In the genomic region with DNA sequence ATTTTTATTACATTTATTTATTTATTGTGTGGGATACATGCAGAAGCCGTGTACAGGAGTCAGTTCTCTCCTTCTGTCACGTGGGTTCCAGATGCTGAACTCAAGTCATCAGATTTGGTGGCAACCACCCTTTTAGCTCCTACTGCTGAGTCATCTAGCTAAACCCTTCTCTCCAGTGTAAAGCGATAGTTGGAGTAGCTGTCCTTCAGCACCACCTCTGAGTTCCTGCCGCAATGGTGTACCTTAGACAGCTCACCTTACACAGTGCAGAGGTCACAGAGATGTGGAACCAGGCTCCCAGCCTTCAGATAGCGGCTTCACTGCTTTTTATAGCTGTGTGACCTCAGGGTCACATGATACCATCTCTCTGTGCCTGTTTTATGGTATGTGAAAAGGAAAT, we compare ENCODE assay signal across 8 mouse cellular contexts.
A peak's percentile ranks its signal among the peaks of the same experiment; 100 is the strongest.
DNase-seq lines count a peak whose midpoint lies in the region; ATAC-seq and TF ChIP-seq lines count a peak whose summit lies in the region.

No protein-coding gene starts in this region.

- H3K9ac ChIP-seq in kidney, postnatal 0 days (ENCODE audit: low read depth, low read length), result no peak overlapping the region
- no peak overlapping the region for H3K9ac ChIP-seq in stomach, embryonic 16.5 days (ENCODE audit: low read length)
- H3K9ac ChIP-seq in forebrain, embryonic 16.5 days (replicated peaks; ENCODE audit: low read depth, low read length), result no peak overlapping the region

- no peak for TF ChIP-seq CTCF in kidney, postnatal 0 days (IDR thresholded peaks at IDR 0.05; ENCODE audit: low read depth)

- no peaks in the 10 kb centered on the region for H3K27me3 ChIP-seq in kidney, postnatal 0 days (ENCODE audit: insufficient read depth, low read length)
- H3K27me3 ChIP-seq in stomach, embryonic 16.5 days (ENCODE audit: control insufficient read depth, insufficient read depth, low read length), result no peaks in the 10 kb centered on the region
- no peaks in the 10 kb centered on the region for H3K27me3 ChIP-seq in forebrain, embryonic 16.5 days (replicated peaks; ENCODE audit: control insufficient read depth, insufficient read depth, low read length)

- DNase-seq in ovary, postnatal 14 days (ENCODE audit: low spot score), result peak; percentile 30
- DNase-seq in ovary, postnatal 36 days (ENCODE audit: low spot score), result no peak
- peak; percentile 16 for DNase-seq in c-Kit-negative CD71-positive TER-119-positive erythroid progenitor cells, embryonic 14.5 days (ENCODE audit: low read depth, low spot score)
- DNase-seq in kidney, postnatal 0 days (ENCODE audit: low spot score), result peak; percentile 80
- no peak for DNase-seq in heart, adult 18-20 months
- DNase-seq in cerebellum, postnatal 10 days, result no peak

- WGBS in kidney, postnatal 0 days, result 8% methylated on average over 5 of the region's 5 CpGs
- WGBS in stomach, embryonic 16.5 days, result 6% methylated on average over 5 of the region's 5 CpGs
- 23% methylated on average over 5 of the region's 5 CpGs for WGBS in forebrain, embryonic 16.5 days

- H3K27ac ChIP-seq in kidney, postnatal 0 days, result no peak overlapping the region
- H3K27ac ChIP-seq in stomach, embryonic 16.5 days (ENCODE audit: low read length), result no peak overlapping the region
- no peak overlapping the region for H3K27ac ChIP-seq in forebrain, embryonic 16.5 days (ENCODE audit: low read length)

- peak; percentile 59; the same call in 1 of the 2 replicates for ATAC-seq in kidney, postnatal 0 days (replicated peaks; ENCODE audit: low FRiP score, low read depth)
- ATAC-seq in stomach, embryonic 16.5 days (ENCODE audit: insufficient read depth, low FRiP score), result peak; percentile 62; the same call in 1 of the 2 replicates
- ATAC-seq in forebrain, embryonic 16.5 days, result no peak

- no peak overlapping the region for H3K4me3 ChIP-seq in kidney, postnatal 0 days (replicated peaks; ENCODE audit: low read depth, low read length)
- no peak overlapping the region for H3K4me3 ChIP-seq in stomach, embryonic 16.5 days (replicated peaks; ENCODE audit: low read length)
- H3K4me3 ChIP-seq in forebrain, embryonic 16.5 days (replicated peaks; ENCODE audit: low read length), result no peak overlapping the region

- H3K4me1 ChIP-seq in kidney, postnatal 0 days (replicated peaks; ENCODE audit: insufficient read depth, low read length), result no peaks in the 10 kb centered on the region
- H3K4me1 ChIP-seq in stomach, embryonic 16.5 days (ENCODE audit: control insufficient read depth, insufficient read depth, low read length), result no peaks in the 10 kb centered on the region
- H3K4me1 ChIP-seq in forebrain, embryonic 16.5 days (replicated peaks; ENCODE audit: control insufficient read depth, insufficient read depth, low read length), result peaks cover 6% of the 10 kb centered on the region; the same call in 1 of the 2 replicates

- H3K4me2 ChIP-seq in kidney, postnatal 0 days (ENCODE audit: low read length), result no peak overlapping the region
- no peak overlapping the region for H3K4me2 ChIP-seq in stomach, embryonic 16.5 days (ENCODE audit: low read depth, low read length)
- no peak overlapping the region for H3K4me2 ChIP-seq in forebrain, embryonic 16.5 days (ENCODE audit: low read length)

- H3K36me3 ChIP-seq in kidney, postnatal 0 days (ENCODE audit: insufficient read depth, low read length), result no peaks in the 10 kb centered on the region
- no peaks in the 10 kb centered on the region for H3K36me3 ChIP-seq in stomach, embryonic 16.5 days (ENCODE audit: control insufficient read depth, insufficient read depth, low read length)
- no peaks in the 10 kb centered on the region for H3K36me3 ChIP-seq in forebrain, embryonic 16.5 days (ENCODE audit: control insufficient read depth, insufficient read depth)

- H3K9me3 ChIP-seq in kidney, postnatal 0 days (replicated peaks; ENCODE audit: low read length), result no peaks in the 10 kb centered on the region
- H3K9me3 ChIP-seq in stomach, embryonic 16.5 days (replicated peaks; ENCODE audit: control insufficient read depth, low read length), result no peaks in the 10 kb centered on the region
- H3K9me3 ChIP-seq in forebrain, embryonic 16.5 days (ENCODE audit: control insufficient read depth, low read length), result no peaks in the 10 kb centered on the region

Comparison
In these comparisons a context has a peak if more than half of its experiments do, and no peak if none do; other contexts are left out.
1. DNase-seq: peak in ovary, postnatal 14 days (single experiment), c-Kit-negative CD71-positive TER-119-positive erythroid progenitor cells, embryonic 14.5 days (single experiment) and kidney, postnatal 0 days (single experiment); none in ovary, postnatal 36 days (single experiment), heart, adult 18-20 months (0 of 2) and cerebellum, postnatal 10 days (0 of 2).